Mouse (Mus musculus) small intestine, adult 2 months (tissue): ENCODE data around the gene Pi4ka.

Experiments used
- CTCF ChIP-seq: fragments of 200-500 bp; IDR thresholded peaks from 2 replicates; pipeline ENCODE4 v1.5.1; 2012; ENCODE audit warnings: low read depth, mild to moderate bottlenecking, control low read depth, inconsistent platforms, low read length, moderate library complexity, mixed read lengths; ENCODE audit not compliant: insufficient replicate concordance, insufficient read length; ENCODE audit errors: extremely low read depth
- POLR2A ChIP-seq: fragments of 200-500 bp; IDR thresholded peaks from 2 replicates; pipeline ENCODE4 v1.6.1; 2012; ENCODE audit warnings: low read depth, mild to moderate bottlenecking, control low read depth, inconsistent platforms, low read length, moderate library complexity

- TF ChIP-seq CTCF = no peak
- TF ChIP-seq POLR2A = no peak
Measured at GRCm38 (mm10) chr16:17249135-17249534, 157.0 kb downstream of the Pi4ka start.
